Mouse (Mus musculus): Measurements from ENCODE around the gene Ccdc88b. TPM values are rescaled to one million over a fixed set of nuclear protein-coding genes. Genes with fewer than 3 reads are reported as not detected.

The Ccdc88b gene
- polyA plus RNA-seq, 1 experiment from 2014 or later: 2.6 TPM

- 47% methylated on average over 3 of the region's 3 CpGs for WGBS (ENCODE audit: insufficient replicate concordance)
- Histone ChIP-seq H3K36me3 (replicated peaks; ENCODE audit: insufficient read depth, low read length) (peaks cover 3% of the 10 kb centered on the region), H3K9ac (replicated peaks) (no peak overlapping the region), H3K4me3 (ENCODE audit: low read depth, low read length) (no peak overlapping the region), H3K4me2 (ENCODE audit: low read depth, low read length) (no peak overlapping the region), H3K27ac (ENCODE audit: low read depth) (no peak overlapping the region), H3K9me3 (ENCODE audit: low read length) (no peaks in the 10 kb centered on the region), H3K27me3 (ENCODE audit: insufficient read depth, low read length) (peaks cover 27% of the 10 kb centered on the region), H3K4me1 (ENCODE audit: insufficient read depth) (no peaks in the 10 kb centered on the region; the same call in 1 of the 2 replicates)
- ATAC-seq (no peak), DNase-seq (no peak)
- TF ChIP-seq CTCF (IDR thresholded peaks at IDR 0.05; ENCODE audit: low read depth) (peak; percentile 37), EP300 (IDR thresholded peaks at IDR 0.05; ENCODE audit: low read depth) (no peak)
Measured at GRCm38 (mm10) chr19:6829069-6829468, 28.9 kb downstream of the Ccdc88b start.

- H3K9ac ChIP-seq (replicated peaks): no peak overlapping the region
- no peaks in the 10 kb centered on the region for H3K9me3 ChIP-seq (ENCODE audit: low read length)
- no peaks in the 10 kb centered on the region for H3K4me1 ChIP-seq (ENCODE audit: insufficient read depth)
- no peak overlapping the region for H3K4me2 ChIP-seq (ENCODE audit: low read depth, low read length)
- H3K36me3 ChIP-seq (replicated peaks; ENCODE audit: insufficient read depth, low read length): no peaks in the 10 kb centered on the region; the same call in 1 of the 2 replicates
- no peak for DNase-seq
- H3K27me3 ChIP-seq (ENCODE audit: insufficient read depth, low read length): peaks cover 23% of the 10 kb centered on the region
- TF ChIP-seq EP300 (IDR thresholded peaks at IDR 0.05; ENCODE audit: low read depth): no peak
- no peak for TF ChIP-seq CTCF (IDR thresholded peaks at IDR 0.05; ENCODE audit: low read depth)
- WGBS (ENCODE audit: insufficient replicate concordance): 59% methylated on average over 3 of the region's 3 CpGs
- H3K4me3 ChIP-seq (ENCODE audit: low read depth, low read length): no peak overlapping the region
- ATAC-seq: no peak
- H3K27ac ChIP-seq (ENCODE audit: low read depth): no peak overlapping the region
Measured at GRCm38 (mm10) chr19:6826601-6827000, 31.4 kb downstream of the Ccdc88b start.

DNA sequence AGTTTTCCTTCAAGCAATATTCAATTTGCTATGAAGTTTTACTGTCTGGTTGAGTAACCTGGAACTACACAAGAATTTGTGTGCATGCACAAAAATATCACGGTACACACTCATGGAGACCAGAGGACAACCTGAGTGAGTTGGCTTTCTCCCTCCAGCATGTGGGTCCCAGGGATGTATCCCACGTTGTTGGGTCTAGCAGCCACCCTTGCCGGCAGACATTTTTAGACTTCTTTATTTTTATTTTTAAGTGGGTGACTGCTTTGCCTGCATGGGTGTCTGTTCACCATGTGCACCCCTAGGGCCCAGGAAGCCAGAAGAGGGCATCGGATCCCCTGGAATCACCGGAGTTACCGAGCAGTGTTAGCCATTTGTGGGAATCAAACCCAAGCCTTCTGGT is 32.6 kb downstream of the Ccdc88b start:
- H3K4me2 ChIP-seq (ENCODE audit: low read depth, low read length): no peak overlapping the region
- H3K27ac ChIP-seq (ENCODE audit: low read depth): no peak overlapping the region
- no peak for TF ChIP-seq EP300 (IDR thresholded peaks at IDR 0.05; ENCODE audit: low read depth)
- no peak for TF ChIP-seq CTCF (IDR thresholded peaks at IDR 0.05; ENCODE audit: low read depth)
- no peak overlapping the region for H3K4me3 ChIP-seq (ENCODE audit: low read depth, low read length)
- DNase-seq (no peak), ATAC-seq (no peak)
- no peaks in the 10 kb centered on the region for H3K4me1 ChIP-seq (ENCODE audit: insufficient read depth)
- WGBS (ENCODE audit: insufficient replicate concordance): 74% methylated on average over 6 of the region's 6 CpGs
- peaks cover 15% of the 10 kb centered on the region for H3K27me3 ChIP-seq (ENCODE audit: insufficient read depth, low read length)
- H3K9ac ChIP-seq (replicated peaks): no peak overlapping the region
- no peaks in the 10 kb centered on the region for H3K9me3 ChIP-seq (ENCODE audit: low read length)
- no peaks in the 10 kb centered on the region for H3K36me3 ChIP-seq (replicated peaks; ENCODE audit: insufficient read depth, low read length)

- H3K27me3 ChIP-seq (ENCODE audit: insufficient read depth, low read length): no peaks in the 10 kb centered on the region
- ATAC-seq: no peak
- H3K36me3 ChIP-seq (replicated peaks; ENCODE audit: insufficient read depth, low read length): no peaks in the 10 kb centered on the region
- H3K9me3 ChIP-seq (ENCODE audit: low read length): no peaks in the 10 kb centered on the region
- no peak overlapping the region for H3K27ac ChIP-seq (ENCODE audit: low read depth)
- H3K4me1 ChIP-seq (ENCODE audit: insufficient read depth): no peaks in the 10 kb centered on the region
- DNase-seq: no peak
- no peak overlapping the region for H3K4me3 ChIP-seq (ENCODE audit: low read depth, low read length)
- H3K4me2 ChIP-seq (ENCODE audit: low read depth, low read length): no peak overlapping the region
- H3K9ac ChIP-seq (replicated peaks): no peak overlapping the region
- 78% methylated on average over 13 of the region's 13 CpGs for WGBS (ENCODE audit: insufficient replicate concordance)
- TF ChIP-seq EP300 (IDR thresholded peaks at IDR 0.05; ENCODE audit: low read depth): no peak
- no peak for TF ChIP-seq CTCF (IDR thresholded peaks at IDR 0.05; ENCODE audit: low read depth)
Measured at GRCm38 (mm10) chr19:6820538-6821195, 37.3 kb downstream of the Ccdc88b start.

- H3K36me3 ChIP-seq (replicated peaks; ENCODE audit: insufficient read depth, low read length): no peaks in the 10 kb centered on the region
Measured at GRCm38 (mm10) chr19:6819143-6819827, 38.7 kb downstream of the Ccdc88b start.

DNA sequence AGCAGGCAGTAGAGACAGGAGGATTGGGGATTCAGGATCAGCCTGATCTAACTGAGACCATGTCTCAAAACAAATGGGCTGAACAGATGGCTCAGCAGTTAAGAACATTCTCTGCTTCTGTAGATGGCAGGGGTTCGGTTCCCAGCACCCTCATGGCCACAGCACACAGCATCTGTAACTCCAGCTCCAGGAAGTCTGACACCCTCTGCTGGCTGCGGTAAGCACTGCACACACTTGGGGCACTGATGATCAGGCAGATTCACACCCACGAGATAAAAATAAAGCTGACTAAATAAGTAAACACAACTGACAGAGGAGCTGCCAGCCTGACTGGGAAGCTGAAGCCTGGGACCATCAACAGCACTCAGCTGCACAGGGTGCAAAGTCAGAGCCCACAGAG is 43.1 kb downstream of the Ccdc88b start:
- H3K4me3 ChIP-seq (ENCODE audit: low read depth, low read length): no peak overlapping the region
- H3K36me3 ChIP-seq (replicated peaks; ENCODE audit: insufficient read depth, low read length): no peaks in the 10 kb centered on the region
- no peak overlapping the region for H3K27ac ChIP-seq (ENCODE audit: low read depth)
- H3K4me2 ChIP-seq (ENCODE audit: low read depth, low read length): no peak overlapping the region
- TF ChIP-seq EP300 (IDR thresholded peaks at IDR 0.05; ENCODE audit: low read depth) (no peak), CTCF (IDR thresholded peaks at IDR 0.05; ENCODE audit: low read depth) (no peak)
- no peaks in the 10 kb centered on the region for H3K27me3 ChIP-seq (ENCODE audit: insufficient read depth, low read length)
- DNase-seq (no peak), ATAC-seq (no peak)
- 84% methylated on average over 3 of the region's 3 CpGs for WGBS (ENCODE audit: insufficient replicate concordance)
- no peak overlapping the region for H3K9ac ChIP-seq (replicated peaks)
- no peaks in the 10 kb centered on the region for H3K4me1 ChIP-seq (ENCODE audit: insufficient read depth)
- no peaks in the 10 kb centered on the region for H3K9me3 ChIP-seq (ENCODE audit: low read length)

More at GRCm38 (mm10) chr19:6819143-6819827, 38.7 kb downstream of the Ccdc88b start:
- Histone ChIP-seq H3K27me3 (ENCODE audit: insufficient read depth, low read length) (no peaks in the 10 kb centered on the region), H3K4me1 (ENCODE audit: insufficient read depth) (no peaks in the 10 kb centered on the region), H3K4me3 (ENCODE audit: low read depth, low read length) (no peak overlapping the region), H3K9me3 (ENCODE audit: low read length) (no peaks in the 10 kb centered on the region), H3K27ac (ENCODE audit: low read depth) (no peak overlapping the region), H3K9ac (replicated peaks) (no peak overlapping the region), H3K4me2 (ENCODE audit: low read depth, low read length) (no peak overlapping the region)
- ATAC-seq: no peak
- WGBS (ENCODE audit: insufficient replicate concordance): 48% methylated on average over 10 of the region's 10 CpGs
- TF ChIP-seq EP300 (IDR thresholded peaks at IDR 0.05; ENCODE audit: low read depth) (no peak), CTCF (IDR thresholded peaks at IDR 0.05; ENCODE audit: low read depth) (no peak)
- DNase-seq: no peak

Measured in liver, postnatal 0 days (tissue).